Mouse (Mus musculus) myocyte (in vitro differentiated cells): ENCODE results near the gene Bnip3.

Source experiments
- POLR2A ChIP-seq: IDR thresholded peaks from one replicate; pipeline ENCODE4 v1.6.1; 2011; ENCODE audit warnings: low read depth, mild to moderate bottlenecking, control low read depth, moderate library complexity; ENCODE audit not compliant: insufficient read length
- REST ChIP-seq: IDR thresholded peaks from one replicate; pipeline ENCODE4 v1.6.1; 2011; ENCODE audit warnings: mild to moderate bottlenecking, control low read depth, moderate library complexity; ENCODE audit not compliant: insufficient read depth, insufficient read length
- TCF3 ChIP-seq: IDR thresholded peaks from one replicate; pipeline ENCODE4 v1.6.1; 2011; ENCODE audit warnings: low read depth, control low read depth; ENCODE audit not compliant: insufficient read length

DNA sequence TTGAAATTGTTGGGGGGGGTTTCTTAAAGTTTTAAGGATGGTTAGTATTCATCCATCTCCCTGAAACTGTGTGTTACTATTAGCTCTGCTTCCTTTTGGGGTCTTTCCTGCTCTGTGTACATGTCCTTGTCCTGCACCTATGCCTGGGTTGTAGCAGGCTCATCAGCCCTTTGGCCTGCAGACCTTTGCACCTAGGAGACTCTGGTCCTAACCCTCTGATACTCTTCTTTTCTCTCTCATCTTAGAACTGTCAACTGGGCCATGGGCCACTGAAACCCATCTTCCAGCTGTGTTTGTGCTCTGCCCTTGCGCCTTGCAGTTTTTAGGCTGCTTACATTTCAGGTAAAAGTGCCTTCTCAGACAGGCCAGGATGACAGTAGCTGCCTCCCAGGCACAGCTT is 44.5 kb downstream of the Bnip3 start:
- no peak for TF ChIP-seq POLR2A
- no peak for TF ChIP-seq TCF3
- no peak for TF ChIP-seq REST
